Mouse (Mus musculus) midbrain, embryonic 15.5 days (tissue): ENCODE results near the gene Nupl1. TPM values are rescaled to one million over a fixed set of nuclear protein-coding genes. Genes with fewer than 3 reads are reported as not detected.
A peak's percentile ranks its signal among the peaks of the same experiment; 100 is the strongest.

Experiments
- ATAC-seq: fragments of 200-750 bp; cut with Nextera tagmentation; replicated peaks from 2 replicates; pipeline ENCODE4 v1.8.0; 2017; ENCODE audit warnings: moderate TSS enrichment
- H3K27ac ChIP-seq: fragments of 300-500 bp; sonication (generic); 2 replicates; pipeline ENCODE4 v1.5.1; 2015; ENCODE audit warnings: mild to moderate bottlenecking, inconsistent platforms
- H3K27me3 ChIP-seq: fragments of 300-500 bp; sonication (generic); replicated peaks from 2 replicates; pipeline ENCODE4 v1.6.1; 2015; ENCODE audit warnings: inconsistent platforms
- H3K36me3 ChIP-seq: fragments of 300-500 bp; sonication (generic); replicated peaks from 2 replicates; pipeline ENCODE4 v1.6.1; 2015; ENCODE audit warnings: inconsistent platforms
- H3K4me1 ChIP-seq: fragments of 300-500 bp; sonication (generic); 2 replicates; pipeline ENCODE4 v1.6.1; 2015; ENCODE audit warnings: inconsistent platforms
- H3K4me2 ChIP-seq: fragments of 300-500 bp; sonication (generic); 2 replicates; pipeline ENCODE4 v1.6.1; 2015; ENCODE audit warnings: inconsistent platforms, mild to moderate bottlenecking, moderate library complexity
- H3K4me3 ChIP-seq: fragments of 300-500 bp; sonication (generic); 2 replicates; pipeline ENCODE4 v1.5.1; 2015; ENCODE audit warnings: mild to moderate bottlenecking, inconsistent platforms
- H3K9ac ChIP-seq: fragments of 300-500 bp; sonication (generic); 2 replicates; pipeline ENCODE4 v1.6.1; 2015; ENCODE audit warnings: mild to moderate bottlenecking, inconsistent platforms
- H3K9me3 ChIP-seq: fragments of 300-500 bp; sonication (generic); 2 replicates; pipeline ENCODE4 v1.6.1; 2016; ENCODE audit warnings: inconsistent platforms
- WGBS: fragments of 180-500 bp; shearing (Covaris S2); methylation state at CpG from one replicate; pipeline ENCODE4 v1.1.7; 2015; ENCODE audit warnings: mixed read lengths; 5-methylcytosine and 5-hydroxymethylcytosine counted together
- polyA plus RNA-seq: library from polyadenylated mRNA; unstranded; fragments of >200 nt; fragmentation: Nextera tagmentation; extraction: Ambion mirVana; gene quantifications from 2 replicates; pipeline ENCODE4 v1.2.1, GENCODE M21; 2015

Nupl1 gene
- polyA plus RNA-seq, 1 experiment from 2014 or later = 0.12 TPM

GRCm38 (mm10) chr14:60216125-60216524 lies 35.1 kb downstream of the Nupl1 start:
- Histone ChIP-seq H3K27ac (no peak overlapping the region), H3K9me3 (no peaks in the 10 kb centered on the region), H3K9ac (no peak overlapping the region), H3K4me3 (no peak overlapping the region), H3K36me3 (peaks cover 9% of the 10 kb centered on the region; the same call in 1 of the 2 replicates), H3K4me1 (no peaks in the 10 kb centered on the region), H3K27me3 (no peaks in the 10 kb centered on the region), H3K4me2 (no peak overlapping the region)
- ATAC-seq = no peak
- WGBS = 98% methylated on average over 1 of the region's 1 CpGs

- H3K9ac ChIP-seq = no peak overlapping the region
- no peaks in the 10 kb centered on the region for H3K9me3 ChIP-seq
- H3K36me3 ChIP-seq = peaks cover 9% of the 10 kb centered on the region; the same call in 1 of the 2 replicates
- H3K4me1 ChIP-seq = no peaks in the 10 kb centered on the region
- no peak overlapping the region for H3K4me3 ChIP-seq
- no peak for ATAC-seq
- 96% methylated on average over 3 of the region's 3 CpGs for WGBS
- no peak overlapping the region for H3K4me2 ChIP-seq
- H3K27me3 ChIP-seq = no peaks in the 10 kb centered on the region
- H3K27ac ChIP-seq = no peak overlapping the region
Observed at GRCm38 (mm10) chr14:60215000-60215399, 36.2 kb downstream of the Nupl1 start.

- Histone ChIP-seq H3K36me3 (peaks cover 6% of the 10 kb centered on the region; the same call in 1 of the 2 replicates), H3K27ac (no peak overlapping the region), H3K27me3 (no peaks in the 10 kb centered on the region), H3K4me1 (no peaks in the 10 kb centered on the region), H3K4me3 (no peak overlapping the region), H3K9me3 (no peaks in the 10 kb centered on the region), H3K4me2 (no peak overlapping the region), H3K9ac (no peak overlapping the region)
- WGBS = 86% methylated on average over 1 of the region's 1 CpGs
- ATAC-seq = no peak
Observed at GRCm38 (mm10) chr14:60214040-60214439, 37.2 kb downstream of the Nupl1 start.

- ATAC-seq = no peak
- Histone ChIP-seq H3K36me3 (no peaks in the 10 kb centered on the region), H3K9me3 (no peaks in the 10 kb centered on the region), H3K4me1 (no peaks in the 10 kb centered on the region), H3K4me3 (no peak overlapping the region), H3K9ac (no peak overlapping the region), H3K4me2 (no peak overlapping the region), H3K27ac (no peak overlapping the region), H3K27me3 (no peaks in the 10 kb centered on the region)
- 93% methylated on average over 7 of the region's 7 CpGs for WGBS
Observed at GRCm38 (mm10) chr14:60209166-60209565, 42.1 kb downstream of the Nupl1 start.

- no peaks in the 10 kb centered on the region for H3K36me3 ChIP-seq
- no peaks in the 10 kb centered on the region for H3K4me1 ChIP-seq
- WGBS = 94% methylated on average over 6 of the region's 6 CpGs
- no peak overlapping the region for H3K9ac ChIP-seq
- H3K9me3 ChIP-seq = no peaks in the 10 kb centered on the region
- no peak overlapping the region for H3K4me2 ChIP-seq
- H3K4me3 ChIP-seq = no peak overlapping the region
- no peak overlapping the region for H3K27ac ChIP-seq
- no peaks in the 10 kb centered on the region for H3K27me3 ChIP-seq
- no peak for ATAC-seq
Observed at GRCm38 (mm10) chr14:60204993-60205392, 46.2 kb downstream of the Nupl1 start.

GRCm38 (mm10) chr14:60196884-60197283 lies 54.3 kb downstream of the Nupl1 start, which contains the start of gene Atp8a2:
Atp8a2 (minus strand) TSS chr14:60197179.
- Histone ChIP-seq H3K36me3 (no peaks in the 10 kb centered on the region), H3K9me3 (no peaks in the 10 kb centered on the region), H3K4me2 (no peak within 1 kb of the TSS), H3K27ac (no peak within 1 kb of the TSS), H3K4me3 (no peak within 1 kb of the TSS), H3K9ac (no peak within 1 kb of the TSS), H3K27me3 (no peaks in the 10 kb centered on the region), H3K4me1 (no peaks in the 10 kb centered on the region)
- ATAC-seq = no peak
- 83% methylated on average over 7 of the region's 7 CpGs for WGBS

- Histone ChIP-seq H3K27me3 (no peaks in the 10 kb centered on the region), H3K9ac (no peak overlapping the region), H3K36me3 (no peaks in the 10 kb centered on the region), H3K4me2 (no peak overlapping the region), H3K4me1 (no peaks in the 10 kb centered on the region), H3K27ac (no peak overlapping the region), H3K4me3 (no peak overlapping the region), H3K9me3 (no peaks in the 10 kb centered on the region)
- no peak for ATAC-seq
- WGBS = 92% methylated on average over 5 of the region's 5 CpGs
Observed at GRCm38 (mm10) chr14:60195999-60196398, 55.2 kb downstream of the Nupl1 start.

GRCm38 (mm10) chr14:60194606-60195005 lies 56.6 kb downstream of the Nupl1 start:
- Histone ChIP-seq H3K4me1 (no peaks in the 10 kb centered on the region), H3K9me3 (no peaks in the 10 kb centered on the region), H3K27ac (no peak overlapping the region), H3K9ac (no peak overlapping the region), H3K27me3 (no peaks in the 10 kb centered on the region), H3K4me3 (no peak overlapping the region), H3K4me2 (no peak overlapping the region), H3K36me3 (no peaks in the 10 kb centered on the region)
- no peak for ATAC-seq
- 83% methylated on average over 1 of the region's 1 CpGs for WGBS

- ATAC-seq = no peak
- 69% methylated on average over 5 of the region's 5 CpGs for WGBS
Observed at GRCm38 (mm10) chr14:60189771-60190170, 61.5 kb downstream of the Nupl1 start.

GRCm38 (mm10) chr14:60188201-60188825 lies 62.9 kb downstream of the Nupl1 start:
- Histone ChIP-seq H3K4me1 (no peaks in the 10 kb centered on the region), H3K36me3 (no peaks in the 10 kb centered on the region), H3K27me3 (no peaks in the 10 kb centered on the region), H3K27ac (no peak overlapping the region), H3K4me3 (no peak overlapping the region), H3K4me2 (no peak overlapping the region), H3K9me3 (no peaks in the 10 kb centered on the region), H3K9ac (no peak overlapping the region)
- 90% methylated on average over 5 of the region's 5 CpGs for WGBS
- no peak for ATAC-seq

More at GRCm38 (mm10) chr14:60189771-60190170, 61.5 kb downstream of the Nupl1 start:
- no peak overlapping the region for H3K4me2 ChIP-seq
- H3K4me3 ChIP-seq = no peak overlapping the region
- H3K9ac ChIP-seq = no peak overlapping the region
- no peaks in the 10 kb centered on the region for H3K36me3 ChIP-seq
- no peak overlapping the region for H3K27ac ChIP-seq
- H3K4me1 ChIP-seq = no peaks in the 10 kb centered on the region
- no peaks in the 10 kb centered on the region for H3K9me3 ChIP-seq
- no peaks in the 10 kb centered on the region for H3K27me3 ChIP-seq

GRCm38 (mm10) chr14:60181306-60181705 lies 69.9 kb downstream of the Nupl1 start:
- no peak for ATAC-seq
- 89% methylated on average over 2 of the region's 2 CpGs for WGBS
- H3K36me3 ChIP-seq = no peaks in the 10 kb centered on the region
- H3K4me1 ChIP-seq = peaks cover 19% of the 10 kb centered on the region
- no peak overlapping the region for H3K9ac ChIP-seq
- no peak overlapping the region for H3K4me3 ChIP-seq
- no peaks in the 10 kb centered on the region for H3K27me3 ChIP-seq
- H3K9me3 ChIP-seq = no peaks in the 10 kb centered on the region
- H3K27ac ChIP-seq = no peak overlapping the region
- H3K4me2 ChIP-seq = no peak overlapping the region

- H3K36me3 ChIP-seq = no peaks in the 10 kb centered on the region
- no peak overlapping the region for H3K27ac ChIP-seq
- H3K4me2 ChIP-seq = peak overlapping the region; percentile 76
- no peaks in the 10 kb centered on the region for H3K9me3 ChIP-seq
- WGBS = 51% methylated on average over 2 of the region's 2 CpGs
- peaks cover 23% of the 10 kb centered on the region for H3K4me1 ChIP-seq
- peak overlapping the region; percentile 80 for H3K4me3 ChIP-seq
- H3K9ac ChIP-seq = 0 out of 2 replicates have a peak overlapping the region, but pooled peaks have one; percentile 86
- 0 out of 2 replicates have a peak, but pooled peaks cover 12% of the 10 kb centered on the region for H3K27me3 ChIP-seq
- no peak for ATAC-seq
Observed at GRCm38 (mm10) chr14:60178571-60178955, 72.7 kb downstream of the Nupl1 start.
